Mouse (Mus musculus): ENCODE data around the gene Cyp26c1.

Gene Cyp26c1

DNA sequence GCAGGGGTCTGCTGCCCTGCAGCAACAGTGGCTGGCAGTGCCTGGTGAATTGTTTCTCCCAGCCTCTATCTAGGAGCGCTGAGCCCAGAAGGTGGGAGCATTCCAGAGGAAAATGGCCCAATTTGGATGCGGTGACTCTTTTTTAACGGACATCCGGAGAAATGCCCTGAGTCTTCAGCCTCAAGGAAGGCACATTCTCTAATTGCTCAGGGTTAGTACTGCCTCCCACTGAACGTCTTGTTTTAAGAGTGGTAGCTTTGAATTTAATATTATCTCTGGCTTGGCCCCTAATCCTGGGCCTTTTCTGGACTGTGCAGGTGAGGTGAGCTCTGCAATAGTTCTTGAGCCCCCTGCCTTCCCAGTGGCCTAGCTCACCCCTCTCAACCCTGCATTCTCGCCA, at the start of gene Cyp26c1:
Gene Cyp26c1 (plus strand): TSS at position 301 of the 400 bp plus-strand sequence.
- DNase-seq (ENCODE audit: low read depth, low spot score): no peak

DNA sequence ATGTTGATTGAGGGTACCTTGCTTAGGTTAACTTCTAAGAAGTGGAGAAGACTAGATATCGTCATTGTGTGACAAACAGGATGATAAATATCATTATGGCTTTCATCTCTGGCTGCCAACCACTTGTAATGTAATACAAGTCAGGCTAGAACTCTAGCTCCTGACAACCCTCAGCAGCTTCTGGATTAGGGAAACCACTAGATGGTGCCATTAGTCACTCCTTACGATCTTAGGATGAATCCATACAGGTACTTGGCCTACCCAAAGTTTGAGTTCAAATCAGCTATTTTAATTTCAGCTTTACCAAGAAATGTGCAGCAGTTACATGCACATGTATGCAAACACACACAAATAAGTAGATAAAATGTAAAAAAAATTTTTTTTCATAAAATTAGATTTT, 37.4 kb upstream of the Cyp26c1 start:
- no peak for DNase-seq (ENCODE audit: low read depth, low spot score)

DNA sequence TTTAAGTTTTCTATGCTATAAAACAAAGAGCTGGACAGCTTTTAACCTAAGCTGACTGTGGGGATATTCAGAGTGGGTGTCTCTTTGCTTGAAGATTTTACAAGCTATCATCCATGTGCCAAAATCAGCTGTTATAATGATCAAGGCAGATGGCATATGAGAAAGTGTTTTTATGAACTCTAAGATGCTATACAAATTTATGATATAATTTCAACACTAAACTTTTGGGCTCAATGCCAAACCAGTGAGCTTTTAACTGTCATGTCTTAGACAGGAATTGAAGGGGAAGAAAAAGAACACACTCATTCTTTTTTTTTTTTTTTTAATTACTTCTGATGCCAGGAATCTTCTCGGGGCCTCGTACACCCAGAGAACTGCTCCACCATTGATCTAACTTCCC, 34.9 kb upstream of the Cyp26c1 start:
- no peak for DNase-seq (ENCODE audit: low read depth, low spot score)

DNA sequence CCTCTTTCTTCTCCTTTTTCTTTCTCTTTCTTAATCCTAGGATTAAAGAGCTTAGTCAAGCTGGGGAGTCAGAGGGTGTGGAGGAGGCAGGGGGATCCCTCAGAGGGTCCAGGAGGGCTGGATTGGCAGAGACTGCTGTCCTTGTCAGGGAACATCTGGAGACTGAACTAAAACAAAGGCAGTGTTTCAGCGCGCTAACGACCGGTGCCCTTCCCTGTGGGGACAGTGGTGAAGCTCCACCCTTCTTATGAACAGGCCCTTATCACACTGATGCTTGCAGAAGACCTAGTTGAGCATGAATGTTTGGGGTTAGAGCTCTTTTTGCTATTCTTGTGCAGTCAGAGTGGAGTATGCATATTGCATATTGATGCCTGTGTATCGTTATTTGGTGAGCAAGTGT, 31.4 kb upstream of the Cyp26c1 start:
- DNase-seq (ENCODE audit: low read depth, low spot score): no peak

DNA sequence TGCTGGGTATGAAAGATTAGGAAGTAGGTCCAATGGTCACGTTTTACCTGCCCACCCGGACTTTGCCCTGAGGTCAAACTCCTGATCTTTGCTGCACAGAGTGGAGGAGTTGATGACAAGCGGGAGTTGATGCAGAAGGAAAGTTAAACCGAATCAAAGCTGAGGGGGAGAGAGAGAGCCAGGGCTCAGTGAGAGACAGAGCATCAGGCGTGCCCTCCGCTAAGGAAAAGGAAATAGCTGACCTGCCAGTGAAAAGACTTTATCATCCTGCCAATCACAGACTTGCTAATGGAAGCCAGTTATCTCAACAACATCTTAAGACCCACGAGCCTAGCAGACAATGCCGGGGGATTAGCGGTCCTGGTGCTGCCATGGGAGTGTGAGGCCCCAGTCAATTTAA, 28.9 kb upstream of the Cyp26c1 start:
- DNase-seq (ENCODE audit: low read depth, low spot score): no peak

DNA sequence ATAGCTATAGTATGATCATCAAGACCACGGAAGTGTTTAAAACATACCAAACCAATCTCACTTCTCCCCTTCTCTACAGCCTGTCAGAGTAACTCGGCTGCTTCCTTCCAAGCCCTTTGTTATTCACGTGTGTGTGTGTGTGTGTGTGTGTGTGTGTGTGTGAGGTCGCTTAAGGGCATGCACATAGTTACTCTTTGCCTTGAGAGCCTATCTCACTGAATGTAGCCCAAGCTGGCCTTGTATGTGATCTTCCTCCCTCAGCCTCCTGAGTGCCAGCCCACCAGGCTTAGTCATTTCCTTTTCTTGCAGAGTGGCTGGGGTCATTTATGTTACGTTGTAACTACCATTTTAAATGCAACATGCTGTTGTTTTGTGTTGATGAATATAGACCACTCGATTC, 20.1 kb upstream of the Cyp26c1 start:
- no peak for DNase-seq (ENCODE audit: low read depth, low spot score)

DNA sequence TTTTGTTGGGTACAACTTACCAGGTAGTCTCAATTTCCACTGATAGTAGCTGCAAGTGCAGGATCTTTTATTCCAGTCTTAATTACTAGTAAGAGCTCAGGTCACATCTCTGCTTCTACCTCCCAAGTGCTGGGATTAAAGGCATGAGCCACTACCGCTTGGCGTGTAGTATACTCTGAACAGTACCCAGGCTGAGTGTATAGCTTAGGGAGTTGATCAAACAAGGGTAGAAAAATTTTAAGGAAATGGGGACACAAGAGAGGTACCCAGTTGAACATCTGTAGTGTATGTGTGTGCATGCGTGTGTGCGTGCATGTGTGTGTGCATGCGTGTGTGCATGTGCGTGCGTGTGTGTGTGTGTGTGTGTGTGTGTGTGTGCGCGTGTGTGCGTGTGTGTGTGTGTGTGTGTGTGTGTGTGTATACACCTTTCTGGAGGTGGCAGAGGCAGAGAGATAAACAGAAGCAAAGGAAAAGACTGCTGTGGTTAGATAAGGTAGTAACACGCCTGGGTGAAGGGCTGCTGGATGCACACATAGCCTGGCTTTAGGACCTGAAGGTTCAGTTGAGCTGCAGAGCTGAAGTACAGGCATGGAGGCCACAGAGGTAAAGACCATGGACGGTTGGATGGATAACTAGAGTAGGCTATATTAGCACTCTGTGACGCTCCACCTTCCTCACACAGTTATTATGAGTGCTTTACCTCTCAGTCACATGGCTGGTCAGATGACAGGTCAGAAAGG, 17.4 kb upstream of the Cyp26c1 start:
- DNase-seq (ENCODE audit: low read depth, low spot score): no peak

DNA sequence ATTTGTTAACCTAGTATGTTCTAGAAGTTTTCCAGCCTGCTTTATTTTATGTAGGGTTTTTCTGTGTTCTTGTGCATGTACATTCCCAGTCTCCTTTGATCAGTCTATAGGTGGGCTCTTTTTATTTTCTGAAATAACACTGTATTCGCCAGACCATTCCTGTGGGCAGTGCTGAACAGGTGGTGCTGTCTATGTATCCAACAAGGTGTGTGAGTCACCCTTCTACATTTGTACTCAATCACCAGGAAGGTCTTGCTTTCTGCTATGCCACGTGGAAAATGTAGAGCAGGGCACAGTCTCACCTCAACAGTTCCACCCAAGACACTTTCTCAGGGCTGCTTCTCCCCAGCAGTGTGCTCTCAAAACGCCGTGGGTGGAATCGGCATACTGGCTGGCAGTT, 16.7 kb upstream of the Cyp26c1 start:
- DNase-seq (ENCODE audit: low read depth, low spot score): no peak

DNA sequence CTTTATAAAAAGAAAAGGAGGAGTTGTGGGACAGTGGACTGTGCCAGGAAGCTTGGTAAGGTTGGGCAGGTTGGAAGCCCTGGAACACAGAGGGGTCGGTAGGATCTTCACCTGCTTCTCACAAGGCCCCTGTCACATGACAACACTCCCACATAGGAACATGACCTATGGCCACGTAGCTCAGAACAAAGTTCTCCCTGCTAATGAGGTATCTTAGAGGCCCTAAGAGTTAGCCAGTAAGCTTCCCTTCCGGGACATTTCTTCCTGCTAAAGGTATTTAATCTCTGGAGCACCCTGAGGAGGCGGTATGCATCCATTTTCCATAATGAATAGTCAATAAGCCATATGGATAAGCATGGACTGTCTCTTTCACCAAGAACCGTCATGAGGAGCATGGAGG, 15.9 kb upstream of the Cyp26c1 start:
- no peak for DNase-seq (ENCODE audit: low read depth, low spot score)

DNA sequence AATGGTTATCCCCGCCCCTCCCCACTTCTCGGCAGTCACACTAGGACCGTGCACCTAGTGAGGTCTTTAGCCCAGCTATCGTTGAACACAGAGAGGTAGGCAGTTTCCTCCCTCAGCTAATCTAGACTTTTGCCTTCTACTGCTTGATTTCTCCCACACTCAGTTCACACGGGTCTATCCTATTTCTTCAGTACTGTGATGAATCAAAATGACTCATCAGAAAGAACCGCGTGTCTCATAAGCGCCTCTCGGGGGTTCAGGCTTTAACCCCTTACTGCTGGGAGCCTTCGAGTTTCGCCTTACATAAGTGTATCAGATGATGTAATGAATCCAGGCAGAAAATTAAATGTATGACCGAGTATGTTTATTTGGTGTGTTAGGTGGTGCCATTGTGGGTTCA, 12.0 kb upstream of the Cyp26c1 start:
- DNase-seq (ENCODE audit: low read depth, low spot score): peak; percentile 9

DNA sequence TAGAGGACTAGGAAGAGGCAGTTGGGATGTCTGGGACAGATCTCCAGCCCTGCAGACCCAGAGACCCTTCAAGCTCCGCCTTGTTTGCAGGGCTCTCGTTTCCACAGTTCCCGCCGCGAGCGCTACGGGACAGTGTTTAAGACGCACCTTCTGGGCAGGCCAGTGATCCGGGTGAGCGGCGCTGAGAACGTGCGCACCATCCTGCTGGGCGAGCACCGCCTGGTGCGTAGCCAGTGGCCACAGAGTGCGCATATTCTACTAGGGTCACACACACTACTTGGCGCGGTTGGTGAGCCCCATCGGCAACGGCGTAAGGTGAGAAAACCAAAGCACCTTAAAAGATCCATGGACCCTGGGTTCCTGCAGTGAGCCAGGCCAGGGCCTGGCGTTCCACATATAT, 966 bp downstream of the Cyp26c1 start:
- no peak for DNase-seq (ENCODE audit: low read depth, low spot score)

DNA sequence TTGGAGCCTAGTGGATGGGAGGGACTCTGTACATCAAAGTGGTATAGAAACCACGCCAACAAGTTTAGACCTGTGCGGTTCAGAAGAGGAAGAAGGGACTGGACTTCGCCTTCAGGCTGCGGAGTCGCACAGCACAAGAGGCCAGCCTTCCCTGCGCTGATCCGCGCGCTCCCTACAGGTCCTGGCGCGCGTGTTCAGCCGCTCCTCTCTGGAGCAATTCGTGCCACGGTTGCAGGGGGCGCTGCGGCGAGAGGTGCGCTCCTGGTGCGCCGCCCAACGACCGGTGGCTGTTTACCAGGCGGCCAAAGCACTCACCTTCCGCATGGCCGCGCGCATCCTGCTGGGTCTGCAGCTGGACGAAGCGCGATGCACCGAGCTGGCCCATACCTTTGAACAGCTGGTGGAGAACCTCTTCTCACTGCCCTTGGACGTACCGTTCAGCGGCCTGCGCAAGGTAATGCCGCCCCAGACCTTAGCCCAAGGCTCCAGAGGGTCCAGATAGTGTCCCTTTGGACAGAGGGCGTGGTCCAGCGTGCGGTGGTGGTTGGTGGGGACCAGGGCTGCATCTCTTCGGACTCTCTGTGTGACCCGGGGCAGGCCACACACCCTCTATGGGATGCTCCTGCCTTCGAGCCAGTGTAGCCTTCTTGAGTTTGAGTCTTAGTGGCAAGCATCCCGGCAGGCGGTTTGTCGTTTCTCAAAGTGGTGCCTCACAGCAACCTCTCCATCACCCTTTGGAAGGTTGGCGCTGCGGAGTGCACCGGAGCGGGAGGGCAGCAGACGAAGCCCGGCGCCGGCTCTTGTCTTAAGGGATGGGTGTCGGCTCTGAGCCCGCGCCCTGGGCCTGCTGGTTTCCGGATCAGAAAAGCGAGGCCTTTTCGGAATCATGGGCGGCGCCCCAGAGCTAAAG, 1.8 kb downstream of the Cyp26c1 start:
- DNase-seq (ENCODE audit: low read depth, low spot score): no peak

DNA sequence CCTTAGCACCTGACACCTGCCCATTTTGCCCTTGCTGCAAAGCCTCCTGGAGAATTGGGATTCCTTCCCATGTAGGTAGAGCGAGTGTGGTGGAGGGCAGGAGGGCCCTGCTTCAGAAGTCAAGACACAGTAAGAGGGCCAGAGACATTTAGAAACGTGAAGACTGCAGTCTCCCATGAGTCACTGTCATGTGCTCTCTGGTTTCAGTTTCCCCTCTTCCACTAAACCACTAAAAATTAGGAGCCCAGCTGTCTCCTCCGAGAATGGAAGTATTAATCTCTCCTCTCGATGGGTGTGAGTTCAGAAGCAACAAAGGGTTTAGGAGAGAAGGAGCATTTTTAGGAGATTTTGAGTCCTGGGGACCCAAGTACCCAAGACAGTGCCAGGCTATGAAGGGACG, 4.1 kb downstream of the Cyp26c1 start:
- no peak for DNase-seq (ENCODE audit: low read depth, low spot score)

DNA sequence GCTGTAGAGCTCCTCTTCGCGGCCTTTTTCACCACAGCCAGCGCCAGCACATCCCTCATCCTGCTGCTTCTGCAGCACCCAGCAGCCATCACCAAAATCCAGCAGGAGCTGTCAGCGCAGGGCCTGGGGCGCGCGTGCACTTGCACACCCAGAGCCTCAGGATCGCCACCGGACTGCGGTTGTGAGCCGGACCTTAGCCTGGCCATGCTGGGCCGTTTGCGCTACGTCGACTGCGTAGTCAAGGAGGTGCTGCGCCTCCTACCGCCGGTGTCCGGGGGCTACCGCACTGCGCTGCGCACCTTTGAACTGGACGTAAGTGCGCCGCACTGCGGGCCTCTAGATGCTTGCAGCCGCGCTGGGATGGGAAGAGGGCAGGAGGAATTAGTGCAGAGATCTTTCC, 5.3 kb downstream of the Cyp26c1 start:
- no peak for DNase-seq (ENCODE audit: low read depth, low spot score)

DNA sequence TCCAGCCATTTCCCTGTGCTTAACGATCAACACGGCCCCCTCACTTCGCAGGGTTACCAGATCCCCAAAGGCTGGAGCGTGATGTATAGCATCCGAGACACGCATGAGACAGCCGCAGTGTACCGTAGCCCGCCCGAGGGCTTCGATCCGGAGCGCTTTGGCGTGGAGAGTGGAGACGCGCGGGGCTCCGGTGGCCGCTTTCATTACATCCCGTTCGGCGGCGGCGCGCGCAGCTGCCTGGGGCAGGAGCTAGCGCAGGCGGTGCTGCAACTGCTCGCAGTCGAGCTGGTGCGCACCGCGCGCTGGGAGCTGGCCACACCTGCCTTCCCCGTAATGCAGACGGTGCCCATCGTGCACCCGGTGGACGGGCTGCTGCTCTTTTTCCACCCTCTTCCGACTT, 7.5 kb downstream of the Cyp26c1 start:
- DNase-seq (ENCODE audit: low read depth, low spot score): no peak

DNA sequence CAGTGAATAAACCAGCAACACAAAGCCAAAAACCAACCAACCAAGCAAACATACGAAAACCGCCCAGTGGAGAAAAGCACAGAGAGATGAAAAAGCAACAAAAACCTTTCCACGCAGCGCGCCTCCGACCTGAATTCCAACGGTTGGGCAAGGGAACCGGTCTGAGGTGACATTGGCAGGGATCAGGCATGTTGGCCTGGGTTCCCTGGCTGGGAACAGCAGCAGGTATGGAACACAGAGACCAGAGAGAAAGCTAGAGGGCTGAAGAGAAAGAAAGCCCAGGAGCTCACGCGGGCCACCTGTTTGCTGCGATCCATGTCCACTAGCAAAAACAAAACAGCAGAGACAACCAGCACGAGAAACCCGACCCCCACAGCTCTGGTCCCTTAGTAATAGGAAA, 9.8 kb downstream of the Cyp26c1 start:
- DNase-seq (ENCODE audit: low read depth, low spot score): no peak

DNA sequence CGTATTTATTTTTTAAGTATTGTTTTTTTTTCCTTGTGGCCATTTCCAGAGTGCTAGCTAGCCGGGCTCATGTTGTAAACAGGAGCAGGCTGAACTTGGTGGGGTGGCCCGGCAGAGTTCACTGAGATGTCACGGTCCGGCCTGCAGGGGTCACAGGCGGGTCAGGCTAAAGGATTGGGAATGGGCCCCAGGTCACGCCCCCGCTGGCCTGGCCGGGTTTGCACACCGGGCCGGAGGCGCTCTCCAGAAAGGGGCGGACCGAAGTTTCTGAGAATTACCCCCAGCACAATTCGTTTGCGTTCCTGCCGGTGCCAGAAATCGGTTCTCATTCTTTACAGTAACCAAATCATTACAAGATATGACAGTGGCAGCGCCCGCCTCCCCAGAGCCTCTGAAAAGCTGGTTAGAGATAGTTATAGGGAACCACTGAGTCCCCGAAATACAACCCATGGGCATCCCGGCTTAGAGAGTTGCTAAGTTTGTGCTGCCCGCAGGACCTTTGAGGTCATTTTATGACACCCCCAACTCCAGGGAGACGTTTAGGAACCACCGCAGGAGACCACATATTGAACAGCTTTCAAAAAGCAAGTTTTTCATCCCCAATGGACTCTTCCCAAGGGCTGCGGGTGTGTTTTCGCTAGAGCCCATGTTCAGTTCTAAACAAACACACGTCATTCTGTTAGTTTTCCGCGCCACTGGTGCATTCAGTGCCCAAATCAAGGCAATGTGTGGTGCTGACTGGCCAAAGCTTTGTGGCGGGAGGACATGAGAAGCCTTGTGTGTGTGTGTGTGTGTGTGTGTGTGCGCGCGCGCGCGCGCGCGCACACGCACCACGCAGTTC, 10.6 kb downstream of the Cyp26c1 start:
- no peak for DNase-seq (ENCODE audit: low read depth, low spot score)

DNA sequence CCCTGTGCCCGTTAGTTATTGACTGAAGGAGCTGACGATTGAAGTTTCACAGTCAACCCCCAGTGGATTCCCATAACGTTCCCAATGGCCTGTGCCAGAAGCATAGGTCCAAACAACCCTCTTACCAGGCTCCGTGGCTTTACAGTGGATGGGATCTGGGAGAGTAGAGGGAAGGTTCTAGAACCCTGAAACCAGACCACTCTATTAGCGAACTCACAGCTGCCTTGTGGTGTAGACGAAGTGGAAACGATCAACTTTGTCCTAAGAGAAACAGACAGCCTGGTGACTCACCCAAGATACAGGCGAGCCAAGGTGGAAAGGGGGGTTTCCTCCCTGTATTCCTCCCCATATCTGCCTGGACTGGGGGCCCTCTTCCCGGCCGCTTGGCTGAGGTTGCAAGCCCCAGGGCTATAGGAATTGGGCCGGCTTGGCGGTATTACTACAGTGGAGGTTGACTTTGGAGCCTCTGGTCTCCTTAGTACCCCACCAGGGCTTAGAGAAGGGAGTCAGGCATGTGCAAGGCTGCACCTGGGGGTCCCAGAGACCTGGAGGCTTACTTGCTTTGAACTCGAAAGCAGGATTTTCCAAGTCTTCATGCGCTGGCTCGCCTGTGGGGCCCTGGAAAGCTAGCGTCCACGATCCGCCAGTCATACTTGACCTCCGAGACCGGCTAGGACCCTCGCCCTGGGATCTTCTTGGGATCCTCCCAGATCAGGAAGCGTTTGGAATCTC, 11.4 kb downstream of the Cyp26c1 start:
- no peak for DNase-seq (ENCODE audit: low read depth, low spot score)

DNA sequence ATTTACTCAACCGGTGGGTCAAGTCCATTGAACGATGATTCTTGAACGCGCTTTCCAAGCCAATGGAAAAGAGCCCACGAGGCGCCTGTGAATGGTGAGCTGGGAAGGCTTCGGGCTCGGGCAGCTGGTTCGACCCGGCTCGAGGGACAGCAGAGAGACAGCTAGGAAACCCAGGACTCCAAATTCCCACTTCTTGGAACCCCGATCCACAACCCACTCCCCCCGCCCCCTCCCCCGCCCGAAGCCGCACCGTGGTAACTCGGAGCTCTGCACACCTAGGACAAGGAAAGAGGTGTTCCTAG, 11.9 kb downstream of the Cyp26c1 start:
- no peak for DNase-seq (ENCODE audit: low read depth, low spot score)

DNA sequence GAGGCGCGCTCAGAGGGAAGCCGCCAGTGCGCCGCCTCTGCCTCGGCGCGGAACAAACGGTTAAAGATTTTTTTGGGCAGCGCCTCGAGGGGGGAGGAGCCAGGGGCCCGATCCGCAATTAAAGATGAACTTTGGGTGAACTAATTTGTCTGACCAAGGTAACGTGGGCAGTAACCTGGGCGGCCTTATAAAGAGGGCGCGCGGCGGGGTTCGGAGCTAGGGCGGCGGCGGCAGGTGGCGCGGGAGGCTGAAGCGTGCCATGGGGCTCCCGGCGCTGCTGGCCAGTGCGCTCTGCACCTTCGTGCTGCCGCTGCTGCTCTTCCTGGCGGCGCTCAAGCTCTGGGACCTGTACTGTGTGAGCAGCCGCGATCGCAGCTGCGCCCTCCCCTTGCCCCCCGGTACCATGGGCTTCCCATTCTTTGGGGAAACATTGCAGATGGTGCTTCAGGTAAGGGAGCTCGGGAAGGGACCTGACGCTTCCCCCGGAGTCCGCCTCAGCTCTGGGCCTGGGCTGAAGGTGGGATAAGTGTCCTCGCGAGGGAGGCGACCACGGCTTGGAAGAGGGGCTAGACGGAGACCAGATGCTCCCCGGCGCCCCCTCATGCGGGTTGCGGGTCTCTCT, 12.4 kb downstream of the Cyp26c1 start, which contains the start of gene Cyp26a1:
Gene Cyp26a1 (plus strand): TSS at position 148 of the 622 bp plus-strand sequence.
- DNase-seq (ENCODE audit: low read depth, low spot score): no peak
